Mouse (Mus musculus) brain, embryonic 14.5 days (tissue): ENCODE results near the gene Upb1.

Experiments
- CTCF ChIP-seq: fragments of 200-500 bp; IDR thresholded peaks from 2 replicates; pipeline ENCODE4 v1.5.1; 2012; ENCODE audit warnings: inconsistent platforms, mild to moderate bottlenecking, moderate library complexity, borderline replicate concordance; ENCODE audit not compliant: insufficient read depth, insufficient read length; ENCODE audit errors: extremely low read depth
- POLR2A ChIP-seq: fragments of 200-500 bp; IDR thresholded peaks from 2 replicates; pipeline ENCODE4 v1.6.1; 2012; ENCODE audit warnings: mild to moderate bottlenecking, inconsistent platforms, borderline replicate concordance; ENCODE audit not compliant: poor library complexity, insufficient read depth, insufficient read length, severe bottlenecking; ENCODE audit errors: extremely low read depth

GRCm38 (mm10) chr10:75487131-75487530 is 86.2 kb downstream of the Upb1 start:
- TF ChIP-seq POLR2A: no peak
- TF ChIP-seq CTCF: no peak
